26 mouse cellular contexts compared by ENCODE assay signal in genomic region chrX:163766290-163766689, GRCm38 (mm10). TPM values are rescaled to one million over a fixed set of nuclear protein-coding genes. Genes with fewer than 3 reads are reported as not detected.
A peak's percentile ranks its signal among the peaks of the same experiment; 100 is the strongest.
DNase-seq lines count a peak whose midpoint lies in the region; ATAC-seq and TF ChIP-seq lines count a peak whose summit lies in the region.
"Had no signal": no experiment of that assay in that cellular context is flagged by ENCODE, and none has a peak within 500 bp of the region (broad histone marks: within the 10 kb centered on the region; RNA-seq: fewer than 3 reads in every experiment).

No protein-coding gene starts in this region.

- no peak overlapping the region for H3K4me2 ChIP-seq in kidney, embryonic 14.5 days (replicated peaks; ENCODE audit: low read depth, low read length)
- H3K4me2 ChIP-seq in lung, postnatal 0 days (replicated peaks; ENCODE audit: low read depth, low read length): no peak overlapping the region
- H3K4me2 ChIP-seq: embryonic facial prominence, embryonic 15.5 days; heart, embryonic 12.5 days; hindbrain, embryonic 12.5 days had no signal

- no peak overlapping the region for H3K27ac ChIP-seq in kidney, embryonic 14.5 days (ENCODE audit: low read depth, low read length)
- no peak overlapping the region for H3K27ac ChIP-seq in lung, postnatal 0 days (ENCODE audit: low read length)
- H3K27ac ChIP-seq: embryonic facial prominence, embryonic 15.5 days; forebrain, embryonic 10.5 days; gastrocnemius, adult 2 months; hindbrain, embryonic 12.5 days; hindbrain, postnatal 0 days had no signal

- TF ChIP-seq EP300 in lung, postnatal 0 days (IDR thresholded peaks at IDR 0.05): no peak

- TF ChIP-seq CTCF in lung, postnatal 0 days (IDR thresholded peaks at IDR 0.05): no peak

- peaks cover 3% of the 10 kb centered on the region; the same call in 1 of the 2 replicates for H3K27me3 ChIP-seq in kidney, embryonic 14.5 days (ENCODE audit: control insufficient read depth, insufficient read depth, low read length)
- H3K27me3 ChIP-seq in lung, postnatal 0 days (replicated peaks; ENCODE audit: insufficient read depth, low read length): no peaks in the 10 kb centered on the region
- H3K27me3 ChIP-seq: embryonic facial prominence, embryonic 15.5 days had no signal

- no peaks in the 10 kb centered on the region for H3K36me3 ChIP-seq in kidney, embryonic 14.5 days (ENCODE audit: control insufficient read depth, insufficient read depth, low read length)
- no peaks in the 10 kb centered on the region for H3K36me3 ChIP-seq in lung, postnatal 0 days (ENCODE audit: insufficient read depth, low read length)
- H3K36me3 ChIP-seq: embryonic facial prominence, embryonic 15.5 days; forebrain, embryonic 10.5 days; heart, embryonic 12.5 days; hindbrain, embryonic 12.5 days had no signal

- no peak overlapping the region for H3K4me3 ChIP-seq in kidney, embryonic 14.5 days (ENCODE audit: low read length)
- no peak overlapping the region for H3K4me3 ChIP-seq in lung, postnatal 0 days (ENCODE audit: low read depth, low read length)
- H3K4me3 ChIP-seq: embryonic facial prominence, embryonic 15.5 days; erythroblast, embryonic 14.5 days; forebrain, embryonic 10.5 days; gastrocnemius, adult 2 months; heart, embryonic 12.5 days; hindbrain, embryonic 12.5 days had no signal

- DNase-seq in kidney, adult 9 months: no peak
- peak; percentile 9 for DNase-seq in lung, postnatal 0 days (ENCODE audit: low spot score)
- DNase-seq in lung, adult 18-20 months: no peak
- DNase-seq in adipocyte (ENCODE audit: low spot score): peak; percentile 1
- DNase-seq in embryo, embryonic 11 days: peak; percentile 1
- DNase-seq in adrenal gland, adult 8-10 months: no peak
- no peak for DNase-seq in layer of hippocampus, postnatal 25 days (ENCODE audit: extremely low spot score in 1 of 2, low spot score in 1 of 2)
- DNase-seq: adrenal gland, postnatal 25 days; cerebellum, adult 8-10 months; cerebellum, postnatal 14 days; gastrocnemius, adult 2 months; gastrocnemius, postnatal 25 days had no signal

- H3K9ac ChIP-seq in kidney, embryonic 14.5 days (ENCODE audit: low read depth, low read length): no peak overlapping the region
- no peak overlapping the region for H3K9ac ChIP-seq in lung, postnatal 0 days (replicated peaks; ENCODE audit: low read depth)
- H3K9ac ChIP-seq: embryonic facial prominence, embryonic 15.5 days; heart, embryonic 12.5 days; hindbrain, embryonic 12.5 days had no signal

- no peaks in the 10 kb centered on the region for H3K9me3 ChIP-seq in kidney, embryonic 14.5 days (ENCODE audit: control insufficient read depth, low read length)
- no peaks in the 10 kb centered on the region for H3K9me3 ChIP-seq in lung, postnatal 0 days (ENCODE audit: low read length)
- H3K9me3 ChIP-seq: embryonic facial prominence, embryonic 15.5 days; forebrain, embryonic 10.5 days; heart, embryonic 12.5 days; hindbrain, embryonic 12.5 days had no signal

- ATAC-seq in kidney, embryonic 14.5 days (ENCODE audit: low FRiP score, low TSS enrichment): peak; percentile 72; the same call in 1 of the 2 replicates
- ATAC-seq in lung, postnatal 0 days: peak; percentile 25; the same call in 1 of the 2 replicates
- ATAC-seq: forebrain, embryonic 14.5 days; hindbrain, postnatal 0 days had no signal

- 65% methylated on average over 3 of the region's 3 CpGs for WGBS in kidney, embryonic 14.5 days
- 45% methylated on average over 3 of the region's 3 CpGs for WGBS in lung, postnatal 0 days

- H3K4me1 ChIP-seq in kidney, embryonic 14.5 days (ENCODE audit: control insufficient read depth, insufficient read depth, low read length): no peaks in the 10 kb centered on the region
- H3K4me1 ChIP-seq in lung, postnatal 0 days (ENCODE audit: insufficient read depth, low read depth, low read length): no peaks in the 10 kb centered on the region
- H3K4me1 ChIP-seq: embryonic facial prominence, embryonic 15.5 days; heart, embryonic 12.5 days; hindbrain, embryonic 12.5 days had no signal

RNA-seq across cellular contexts. Expression of gene Rnf138rt1, which starts 5.2 kb away (rescaled TPM):
- 0.16 TPM in 1 of 2 replicates, not detected in the other for polyA plus RNA-seq in kidney, embryonic 14.5 days (2014; fragmentation: Nextera tagmentation; extraction: Ambion mirVana)
- 0.23 TPM in 1 of 2 replicates, not detected in the other for polyA plus RNA-seq in lung, postnatal 0 days (2015; fragmentation: Nextera tagmentation; extraction: Ambion mirVana)
- total RNA-seq in adrenal gland, adult 8-10 months (2022): under 1 TPM; 0.56 to 0.96 (median 0.73) TPM
- total RNA-seq in layer of hippocampus, postnatal 25 days (2021): 1 to 10 TPM in 1 of 2 experiments, under 1 TPM in 1; 0.91 to 1.0 TPM
- total RNA-seq: common myeloid progenitor, adult 5-6 weeks; gastrocnemius, adult 2 months; gastrocnemius, postnatal 25 days; heart, adult 8-10 months; heart, postnatal 25 days; MEL had no signal
- polyA plus RNA-seq: C2C12; erythroblast, embryonic 14.5 days; heart, embryonic 12.5 days; heart, embryonic 16.5 days had no signal

Comparison
In these comparisons a context has a peak if more than half of its experiments do, and no peak if none do; other contexts are left out.
1. DNase-seq: peak in lung, postnatal 0 days (single experiment), adipocyte (single experiment) and embryo, embryonic 11 days (single experiment); none in kidney, adult 9 months (single experiment), lung, adult 18-20 months (0 of 2), adrenal gland, adult 8-10 months (single experiment) and layer of hippocampus, postnatal 25 days (0 of 2).